Mouse (Mus musculus): Measurements from ENCODE around the gene Sntb2. TPM values are rescaled to one million over a fixed set of nuclear protein-coding genes. Genes with fewer than 3 reads are reported as not detected.
"Not testable (repeated sequence)": the region's sequence is repeated elsewhere in the genome, so short reads cannot be mapped to it uniquely, and the experiment has no call there.

The Sntb2 gene
- total and polyA plus RNA-seq, 2 experiments from 2014 or later: 3.0 to 6.9 TPM

- no peak overlapping the region for H3K27ac ChIP-seq (ENCODE audit: low read depth, low read length)
- H3K4me3 ChIP-seq (ENCODE audit: low read depth, low read length): no peak overlapping the region
- H3K9me3 ChIP-seq (ENCODE audit: low read length): no peaks in the 10 kb centered on the region
- H3K36me3 ChIP-seq (ENCODE audit: insufficient read depth): peaks cover 66% of the 10 kb centered on the region
- 98% methylated on average over 5 of the region's 5 CpGs for WGBS
- no peak overlapping the region for H3K9ac ChIP-seq
- no peaks in the 10 kb centered on the region for H3K27me3 ChIP-seq (ENCODE audit: insufficient read depth, low read length)
- TF ChIP-seq CTCF (IDR thresholded peaks at IDR 0.05; ENCODE audit: low read depth): 0 out of 2 replicates have a peak, but pooled peaks have one; percentile 14
- no peak for DNase-seq
- ATAC-seq: no peak
- no peaks in the 10 kb centered on the region for H3K4me1 ChIP-seq (ENCODE audit: insufficient read depth)
- H3K4me2 ChIP-seq (ENCODE audit: low read depth): no peak overlapping the region
Measured at GRCm38 (mm10) chr8:106920395-106920741, 15.2 kb upstream of the Sntb2 start.

DNA sequence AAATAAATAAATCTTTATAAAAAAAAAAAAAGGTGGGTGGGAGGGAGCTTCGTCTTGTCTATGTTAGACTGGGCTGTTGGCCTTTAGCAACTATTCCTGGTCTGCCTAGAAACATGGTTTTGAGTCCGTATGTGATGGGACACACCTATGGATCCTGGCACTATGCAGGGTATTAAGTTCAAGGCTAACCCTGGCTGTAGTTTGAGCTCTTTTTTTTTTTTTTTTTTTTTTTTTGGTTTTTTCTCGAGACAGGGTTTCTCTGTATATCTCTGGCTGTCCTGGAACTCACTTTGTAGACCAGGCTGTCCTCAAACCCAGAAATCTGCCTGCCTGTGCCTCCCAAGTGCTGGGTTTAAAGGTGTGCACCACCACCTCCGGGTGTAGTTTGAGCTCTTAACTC lies 11.5 kb upstream of the Sntb2 start:
- no peak for TF ChIP-seq CTCF (IDR thresholded peaks at IDR 0.05; ENCODE audit: low read depth)
- ATAC-seq (no peak), DNase-seq (no peak)
- H3K9ac ChIP-seq: no peak overlapping the region
- no peak overlapping the region for H3K4me2 ChIP-seq (ENCODE audit: low read depth)
- H3K36me3 ChIP-seq (ENCODE audit: insufficient read depth): peaks cover 29% of the 10 kb centered on the region
- H3K4me3 ChIP-seq (ENCODE audit: low read depth, low read length): no peak overlapping the region
- H3K27me3 ChIP-seq (ENCODE audit: insufficient read depth, low read length): no peaks in the 10 kb centered on the region
- 92% methylated on average over 4 of the region's 4 CpGs for WGBS
- no peaks in the 10 kb centered on the region for H3K9me3 ChIP-seq (ENCODE audit: low read length)
- H3K4me1 ChIP-seq (ENCODE audit: insufficient read depth): no peaks in the 10 kb centered on the region
- H3K27ac ChIP-seq (ENCODE audit: low read depth, low read length): no peak overlapping the region

GRCm38 (mm10) chr8:106924904-106925349 lies 10.6 kb upstream of the Sntb2 start:
- H3K4me2 ChIP-seq (ENCODE audit: low read depth): no peak overlapping the region
- ATAC-seq (no peak), DNase-seq (no peak)
- no peak for TF ChIP-seq CTCF (IDR thresholded peaks at IDR 0.05; ENCODE audit: low read depth)
- H3K27ac ChIP-seq (ENCODE audit: low read depth, low read length): no peak overlapping the region
- H3K36me3 ChIP-seq (ENCODE audit: insufficient read depth): peaks cover 20% of the 10 kb centered on the region
- no peaks in the 10 kb centered on the region for H3K4me1 ChIP-seq (ENCODE audit: insufficient read depth)
- H3K9me3 ChIP-seq (ENCODE audit: low read length): no peaks in the 10 kb centered on the region
- H3K9ac ChIP-seq: no peak overlapping the region
- H3K27me3 ChIP-seq (ENCODE audit: insufficient read depth, low read length): no peaks in the 10 kb centered on the region
- WGBS: 74% methylated on average over 8 of the region's 8 CpGs
- H3K4me3 ChIP-seq (ENCODE audit: low read depth, low read length): no peak overlapping the region

DNA sequence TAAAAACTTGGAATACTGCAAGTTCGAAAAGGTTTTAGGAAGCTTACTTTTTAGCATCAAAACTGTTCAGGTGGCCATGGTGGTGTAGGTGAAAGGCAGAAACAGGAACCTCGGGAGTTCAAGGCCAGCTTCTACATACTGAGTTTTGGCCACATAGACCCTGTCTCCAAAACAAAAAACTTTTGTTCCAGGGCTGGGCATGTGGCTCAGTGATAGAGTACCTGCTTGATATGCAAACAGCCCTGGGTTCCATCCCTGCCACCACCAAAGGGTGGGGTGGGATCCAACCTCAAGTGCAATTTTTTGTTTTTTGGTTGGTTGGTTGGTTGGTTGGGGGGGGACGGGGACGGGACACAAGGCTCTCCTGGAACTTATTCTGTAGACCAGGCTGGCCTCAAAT lies 10.1 kb upstream of the Sntb2 start:
- 90% methylated on average over 4 of the region's 4 CpGs for WGBS
- no peak for DNase-seq
- no peak for TF ChIP-seq CTCF (IDR thresholded peaks at IDR 0.05; ENCODE audit: low read depth)
- no peak for ATAC-seq
- Histone ChIP-seq H3K36me3 (ENCODE audit: insufficient read depth) (peaks cover 18% of the 10 kb centered on the region), H3K9me3 (ENCODE audit: low read length) (no peaks in the 10 kb centered on the region), H3K4me1 (ENCODE audit: insufficient read depth) (no peaks in the 10 kb centered on the region), H3K27ac (ENCODE audit: low read depth, low read length) (no peak overlapping the region), H3K27me3 (ENCODE audit: insufficient read depth, low read length) (no peaks in the 10 kb centered on the region), H3K4me3 (ENCODE audit: low read depth, low read length) (no peak overlapping the region), H3K9ac (no peak overlapping the region), H3K4me2 (ENCODE audit: low read depth) (no peak overlapping the region)

DNA sequence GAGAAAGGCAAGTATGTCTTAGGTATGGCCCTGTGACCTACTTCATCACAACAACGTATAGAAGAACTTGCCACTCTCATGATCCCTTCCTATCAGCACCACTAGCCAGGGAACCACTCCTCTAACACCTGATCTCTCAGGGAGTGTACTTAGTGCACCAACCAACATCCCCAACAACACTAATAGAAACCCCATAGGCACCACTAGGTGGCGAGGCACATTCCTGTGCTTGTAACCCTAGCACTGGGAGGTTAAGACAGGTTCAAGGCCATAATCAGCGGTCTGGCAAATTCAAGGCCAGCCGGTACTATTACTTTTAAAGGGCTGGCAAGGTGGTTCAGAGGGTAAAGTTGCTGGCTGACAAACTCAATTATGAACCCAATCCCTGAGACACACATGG lies 8.3 kb upstream of the Sntb2 start:
- H3K4me3 ChIP-seq (ENCODE audit: low read depth, low read length): no peak overlapping the region
- H3K27ac ChIP-seq (ENCODE audit: low read depth, low read length): no peak overlapping the region
- DNase-seq: no peak
- H3K27me3 ChIP-seq (ENCODE audit: insufficient read depth, low read length): no peaks in the 10 kb centered on the region; the same call in 1 of the 2 replicates
- ATAC-seq: no peak
- peak; percentile 54 for TF ChIP-seq CTCF (IDR thresholded peaks at IDR 0.05; ENCODE audit: low read depth)
- H3K36me3 ChIP-seq (ENCODE audit: insufficient read depth): peaks cover 13% of the 10 kb centered on the region
- no peak overlapping the region for H3K9ac ChIP-seq
- no peak overlapping the region for H3K4me2 ChIP-seq (ENCODE audit: low read depth)
- WGBS: 65% methylated on average over 4 of the region's 4 CpGs
- H3K9me3 ChIP-seq (ENCODE audit: low read length): no peaks in the 10 kb centered on the region
- no peaks in the 10 kb centered on the region for H3K4me1 ChIP-seq (ENCODE audit: insufficient read depth)

DNA sequence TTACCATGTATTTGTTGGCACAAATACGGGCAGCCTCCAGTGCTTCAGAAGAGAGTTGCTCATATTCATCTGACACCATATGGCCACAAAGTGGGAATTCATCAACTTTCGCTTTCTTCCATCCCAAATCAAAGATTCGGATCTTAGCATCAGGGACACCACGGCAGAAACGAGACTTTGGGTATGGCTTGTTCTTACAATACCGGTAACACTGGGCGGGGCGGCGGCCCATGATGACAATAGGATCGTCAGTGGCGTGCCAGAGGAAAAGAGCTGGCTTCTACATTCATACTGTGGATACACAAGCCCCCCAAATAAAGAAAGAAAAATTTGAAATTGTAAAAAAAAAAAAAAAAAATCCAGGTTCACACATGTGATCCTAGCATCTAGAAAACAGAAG lies 7.4 kb upstream of the Sntb2 start:
- WGBS: 89% methylated on average over 10 of the region's 11 CpGs
- not testable (repeated sequence) for H3K4me2 ChIP-seq (ENCODE audit: low read depth); H3K27me3 ChIP-seq (ENCODE audit: insufficient read depth, low read length); H3K9ac ChIP-seq; H3K9me3 ChIP-seq (ENCODE audit: low read length); ATAC-seq; H3K36me3 ChIP-seq (ENCODE audit: insufficient read depth); H3K4me1 ChIP-seq (ENCODE audit: insufficient read depth); DNase-seq; H3K4me3 ChIP-seq (ENCODE audit: low read depth, low read length); H3K27ac ChIP-seq (ENCODE audit: low read depth, low read length)

GRCm38 (mm10) chr8:106929155-106929913 lies 6.2 kb upstream of the Sntb2 start:
- no peak overlapping the region for H3K4me2 ChIP-seq (ENCODE audit: low read depth)
- no peaks in the 10 kb centered on the region for H3K4me1 ChIP-seq (ENCODE audit: insufficient read depth)
- peaks cover 4% of the 10 kb centered on the region for H3K27me3 ChIP-seq (ENCODE audit: insufficient read depth, low read length)
- no peak for TF ChIP-seq CTCF (IDR thresholded peaks at IDR 0.05; ENCODE audit: low read depth)
- no peak for ATAC-seq
- no peak for DNase-seq
- H3K27ac ChIP-seq (ENCODE audit: low read depth, low read length): no peak overlapping the region
- no peak overlapping the region for H3K4me3 ChIP-seq (ENCODE audit: low read depth, low read length)
- no peaks in the 10 kb centered on the region for H3K36me3 ChIP-seq (ENCODE audit: insufficient read depth)
- 60% methylated on average over 6 of the region's 6 CpGs for WGBS
- H3K9me3 ChIP-seq (ENCODE audit: low read length): no peaks in the 10 kb centered on the region
- H3K9ac ChIP-seq: no peak overlapping the region

All from forebrain, postnatal 0 days (tissue).